Mouse (Mus musculus): ENCODE results near the gene Syt2.

The Syt2 gene

DNA sequence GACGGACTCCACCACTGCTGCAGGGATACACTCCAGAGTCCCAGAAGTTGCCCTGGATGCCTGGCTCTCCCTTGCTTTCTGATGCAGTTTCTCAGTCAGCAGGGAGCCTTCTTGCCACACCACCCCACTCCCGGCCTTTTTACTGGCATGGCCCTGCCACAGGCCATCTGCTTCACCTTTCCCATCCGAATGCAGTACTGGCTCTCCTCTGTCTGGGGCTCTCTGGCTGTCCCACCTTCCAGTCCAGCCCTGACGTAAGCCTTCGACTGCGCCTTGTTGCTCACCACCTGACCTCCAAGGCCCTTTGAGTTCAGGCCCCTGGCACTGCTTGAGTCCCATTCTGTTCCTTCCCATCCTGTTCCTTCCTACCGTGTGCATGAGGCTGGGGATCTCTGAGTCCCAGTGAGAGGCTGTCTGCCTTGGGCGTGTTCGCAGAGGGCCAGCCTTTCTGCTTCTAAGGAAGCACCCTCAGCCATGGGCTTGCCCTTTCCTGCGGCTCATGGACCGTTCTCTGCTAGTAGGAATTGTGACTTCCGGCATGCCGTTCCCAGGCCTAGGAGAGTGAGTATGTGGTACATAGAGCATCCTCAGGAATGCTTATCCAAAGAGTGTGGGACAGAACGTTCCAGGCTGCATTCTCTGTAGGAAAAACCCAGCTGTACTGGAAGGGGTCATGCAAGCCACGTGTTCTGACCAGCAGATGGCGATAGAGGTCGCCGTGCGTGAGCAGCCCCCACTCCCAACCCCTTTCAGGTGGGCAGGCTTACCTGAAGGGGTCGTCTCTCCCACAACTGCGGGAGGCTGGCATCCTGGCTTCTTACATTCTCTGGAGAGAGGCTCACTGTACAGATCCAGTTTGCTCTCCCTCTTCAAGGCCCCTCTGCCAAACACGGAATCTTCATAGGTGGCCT lies 58.2 kb downstream of the Syt2 start:
- peak; percentile 24 for DNase-seq (ENCODE audit: low spot score)

DNA sequence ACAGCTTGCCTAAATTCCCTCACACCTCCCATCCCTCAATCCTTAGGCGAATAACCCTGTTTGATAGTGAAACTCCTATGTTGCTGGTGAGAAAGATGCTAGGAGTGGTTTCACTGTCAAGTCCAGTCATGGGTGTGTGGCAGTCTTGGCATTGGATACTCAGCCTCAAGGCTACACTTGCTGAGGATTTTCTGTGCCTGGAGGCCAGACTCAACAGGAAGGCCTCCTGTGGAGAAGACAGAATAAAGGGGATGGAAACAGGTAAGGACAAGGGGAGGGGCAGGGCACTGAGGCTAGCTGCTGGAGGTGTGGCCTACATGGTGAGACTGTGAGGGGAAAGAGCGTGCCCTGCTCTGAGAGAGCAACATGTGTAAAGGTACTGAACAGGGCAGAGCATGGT lies 60.1 kb downstream of the Syt2 start:
- DNase-seq (ENCODE audit: low spot score): no peak

DNA sequence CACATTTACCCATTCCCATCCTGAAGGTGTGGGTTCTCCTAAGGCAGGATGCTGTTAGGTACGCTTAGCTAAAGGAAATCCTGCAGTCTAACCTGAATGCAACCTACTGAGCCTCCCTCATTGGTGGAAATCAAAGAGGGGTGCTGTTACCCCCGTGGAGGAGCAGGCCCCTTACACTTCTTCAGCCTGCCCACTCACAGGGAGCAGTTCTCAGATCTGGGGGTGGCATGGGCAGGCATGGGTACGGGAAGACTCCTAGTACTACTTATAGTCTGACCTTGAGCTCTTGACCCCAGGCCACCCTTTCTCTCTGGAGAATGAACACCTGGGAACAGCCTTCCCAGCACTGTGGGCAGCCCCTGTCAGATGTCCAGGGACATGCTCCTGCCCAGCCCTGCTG lies 61.0 kb downstream of the Syt2 start:
- no peak for DNase-seq (ENCODE audit: low spot score)

DNA sequence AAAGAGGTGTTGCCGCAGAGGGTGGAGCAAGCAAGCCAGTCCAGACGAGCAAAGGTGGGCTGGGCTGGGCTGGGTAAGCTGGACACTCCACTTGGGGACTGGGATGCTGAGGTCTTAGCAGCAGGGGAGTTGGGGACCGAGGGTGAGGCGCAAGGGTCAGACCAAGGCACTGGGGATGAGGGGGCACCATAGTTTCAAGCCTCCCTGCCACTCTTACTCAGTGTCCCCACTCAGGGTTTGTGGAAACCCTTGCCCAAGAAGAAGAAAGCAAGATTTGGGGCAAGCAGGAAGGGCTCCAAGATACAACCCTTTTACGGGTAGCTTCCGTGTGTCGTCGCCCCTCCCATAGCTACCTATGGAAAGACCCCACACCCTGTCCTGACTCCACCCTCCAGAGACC lies 61.8 kb downstream of the Syt2 start:
- DNase-seq (ENCODE audit: low spot score): no peak

DNA sequence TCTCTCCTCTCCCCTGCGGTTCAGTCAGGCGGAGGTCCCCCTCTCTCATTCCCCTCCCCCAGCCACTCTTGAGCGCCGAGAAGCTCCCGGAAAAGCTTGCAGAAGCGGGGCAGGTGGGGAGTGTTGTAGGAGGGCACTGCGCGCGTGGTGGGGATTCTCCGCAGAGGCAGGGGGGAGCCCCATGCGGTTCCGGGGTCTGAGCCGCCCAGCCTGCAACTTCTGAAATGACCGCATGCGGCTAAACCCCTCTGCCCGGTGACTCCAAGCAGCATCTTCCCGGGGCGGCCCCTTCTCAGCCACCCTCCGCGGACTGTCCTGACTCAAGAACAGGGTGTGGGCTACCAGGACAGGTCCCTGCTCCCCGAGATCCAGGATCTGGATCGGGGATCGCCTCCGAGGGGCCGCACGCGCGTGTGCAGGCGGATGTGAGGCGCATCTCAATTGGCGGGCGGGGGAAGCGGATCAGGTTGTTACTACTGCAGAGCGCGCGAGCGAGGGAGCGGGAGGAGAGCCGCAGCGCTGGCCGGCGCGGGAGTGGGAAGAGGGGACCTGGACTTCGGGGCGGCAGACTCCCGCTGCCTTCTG lies 62.4 kb downstream of the Syt2 start:
- DNase-seq (ENCODE audit: low spot score): no peak

DNA sequence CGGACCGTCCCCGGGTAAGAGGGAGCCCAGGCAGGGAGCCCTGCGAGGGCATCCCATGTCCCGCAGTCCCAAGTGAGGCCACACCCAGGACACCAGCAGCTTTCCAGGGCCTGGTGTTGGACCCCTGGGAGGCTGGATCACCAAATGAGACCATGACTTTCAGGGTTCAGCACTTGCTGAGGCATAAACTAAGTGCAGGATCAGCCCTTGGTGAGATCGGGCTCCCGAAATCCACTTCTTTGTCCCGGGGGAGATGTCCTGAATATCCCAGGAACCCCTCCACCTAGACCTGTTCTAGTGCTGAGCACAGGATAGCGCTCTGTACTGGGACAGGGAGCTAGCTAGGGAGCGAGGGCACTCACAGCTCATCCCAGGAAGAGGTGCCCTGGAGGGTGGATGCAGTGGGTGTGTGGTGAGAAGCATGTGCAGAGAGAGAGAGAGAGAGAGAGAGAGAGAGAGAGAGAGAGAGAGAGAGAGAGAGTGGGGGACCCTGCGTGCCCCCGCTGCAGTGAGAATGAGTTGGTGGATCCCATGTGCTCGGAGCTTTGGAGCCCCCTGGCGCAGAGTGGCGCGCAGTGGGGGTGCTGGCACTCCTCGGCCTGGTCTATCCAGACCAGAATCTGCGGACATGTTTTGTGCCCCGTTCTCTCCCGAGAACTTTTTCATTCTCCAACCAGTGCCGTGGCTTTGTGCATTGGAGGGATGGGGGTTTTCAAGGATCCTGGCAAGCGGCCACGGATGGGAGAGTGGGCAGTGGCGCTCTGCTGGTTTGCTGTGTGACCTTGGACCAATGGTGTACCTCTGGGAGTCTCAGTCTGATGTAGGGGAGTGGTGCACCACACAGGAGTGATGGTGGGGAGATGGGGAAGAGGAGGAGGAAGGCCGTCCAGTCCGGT lies 63.2 kb downstream of the Syt2 start:
- no peak for DNase-seq (ENCODE audit: low spot score)

DNA sequence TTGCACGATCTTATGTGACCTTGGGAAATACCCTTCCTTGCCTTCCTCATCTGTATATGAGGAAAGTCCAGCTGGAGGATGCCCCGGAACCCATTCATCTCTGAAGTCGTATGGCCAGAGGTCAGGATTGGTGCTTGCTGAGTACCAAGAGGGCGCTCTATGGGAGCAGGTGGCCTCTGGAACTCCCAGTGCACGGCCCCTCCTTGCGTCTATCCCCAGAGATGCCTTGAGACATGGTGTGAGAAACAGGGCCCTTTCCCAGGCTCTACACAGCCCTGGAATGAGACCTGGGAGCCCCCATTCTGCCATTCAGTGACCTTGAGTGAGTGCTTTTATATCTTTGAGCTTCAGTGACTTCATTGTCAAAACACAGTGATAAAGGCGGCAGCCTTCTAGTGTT lies 64.6 kb downstream of the Syt2 start:
- no peak for DNase-seq (ENCODE audit: low spot score)

DNA sequence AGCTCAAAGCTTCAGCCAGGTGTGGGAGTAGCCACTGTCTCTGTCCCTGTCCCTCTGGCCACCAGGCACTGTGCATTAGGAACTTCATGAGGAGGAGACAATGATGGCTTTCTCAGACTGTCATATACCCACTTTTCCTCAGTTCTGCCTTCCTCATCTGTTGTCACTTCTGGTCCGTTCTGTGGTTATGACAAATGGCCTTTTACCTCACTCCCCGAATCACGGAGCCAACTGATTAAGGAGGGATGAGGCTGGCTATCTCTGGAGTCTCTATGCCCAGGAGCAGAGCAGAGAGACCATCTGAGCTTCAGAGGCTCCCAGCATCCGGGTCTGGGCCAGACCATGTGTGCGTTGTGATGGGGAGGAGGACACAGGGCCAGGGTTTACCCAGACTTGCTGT lies 65.2 kb downstream of the Syt2 start:
- DNase-seq (ENCODE audit: low spot score): no peak

DNA sequence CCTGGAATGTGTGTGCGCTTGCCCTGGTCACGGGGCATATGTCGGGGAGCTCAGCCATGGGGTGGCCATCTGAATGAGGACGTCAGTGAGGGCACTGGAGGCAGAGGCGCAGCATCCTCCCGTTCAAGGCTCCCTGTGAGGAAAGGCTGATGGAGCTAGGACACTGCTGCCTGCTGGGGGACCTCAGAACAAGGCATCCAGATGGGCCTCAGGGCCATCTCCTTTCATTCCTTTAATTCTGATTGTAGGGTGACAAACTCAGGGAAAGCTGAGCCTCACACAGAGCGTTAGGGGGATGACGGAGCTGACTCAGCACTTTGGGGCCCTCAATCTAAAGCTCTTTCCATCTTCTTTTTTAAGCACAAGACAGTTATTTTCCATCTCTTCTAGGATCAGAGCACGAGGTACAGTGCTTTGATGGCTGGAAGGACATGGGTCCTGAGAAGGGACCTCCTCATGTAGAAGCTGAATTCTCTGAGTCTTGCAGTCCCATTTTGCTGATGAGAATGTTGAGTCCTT lies 66.4 kb downstream of the Syt2 start:
- DNase-seq (ENCODE audit: low spot score): no peak

DNA sequence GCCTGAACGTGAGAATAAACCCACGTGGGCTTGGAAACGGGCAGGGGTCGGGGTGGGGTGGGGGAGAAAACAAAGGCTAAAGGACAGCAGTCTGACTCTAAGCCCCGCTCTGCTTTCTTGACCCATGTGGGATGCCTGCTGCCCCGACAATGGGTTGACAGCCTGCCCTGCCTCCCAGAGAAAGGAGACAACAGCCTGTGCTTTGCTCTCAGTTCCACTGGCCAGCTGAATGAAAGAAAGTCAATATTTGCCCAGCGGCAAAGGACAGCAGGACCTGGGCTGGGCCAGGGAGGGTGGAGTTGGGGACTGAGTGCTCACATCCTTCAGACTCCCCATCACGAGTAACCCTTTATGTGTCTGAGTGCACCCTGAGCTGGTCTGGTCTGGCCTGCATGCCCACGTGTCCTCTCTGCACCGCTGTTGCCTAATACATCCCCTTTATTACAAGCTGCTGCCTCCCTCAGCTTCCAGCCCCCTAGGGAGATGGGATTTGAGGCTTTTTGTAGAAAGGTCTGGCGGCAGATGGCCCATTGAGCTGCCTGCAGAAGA lies 67.0 kb downstream of the Syt2 start:
- peak; percentile 56 for DNase-seq (ENCODE audit: low spot score)

DNA sequence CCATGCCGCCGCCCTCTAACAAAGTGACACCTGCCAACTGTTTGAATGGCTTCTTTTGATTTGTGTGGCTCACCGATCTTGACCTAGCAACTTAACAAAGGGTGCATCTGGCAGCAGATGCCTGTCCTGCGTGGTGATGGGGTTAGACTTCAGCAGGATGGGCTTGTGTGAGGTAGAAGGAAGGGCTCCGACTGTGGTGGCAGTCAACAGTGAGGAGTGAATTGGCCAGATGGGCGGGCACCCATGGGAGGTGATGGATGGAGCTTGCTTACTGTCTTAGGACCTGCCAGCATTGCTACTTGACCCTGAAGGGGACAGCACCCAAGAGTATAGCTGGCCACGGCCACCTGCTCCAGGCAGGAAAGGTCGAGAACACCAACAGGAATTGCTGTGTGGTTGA lies 67.7 kb downstream of the Syt2 start:
- DNase-seq (ENCODE audit: low spot score): no peak

DNA sequence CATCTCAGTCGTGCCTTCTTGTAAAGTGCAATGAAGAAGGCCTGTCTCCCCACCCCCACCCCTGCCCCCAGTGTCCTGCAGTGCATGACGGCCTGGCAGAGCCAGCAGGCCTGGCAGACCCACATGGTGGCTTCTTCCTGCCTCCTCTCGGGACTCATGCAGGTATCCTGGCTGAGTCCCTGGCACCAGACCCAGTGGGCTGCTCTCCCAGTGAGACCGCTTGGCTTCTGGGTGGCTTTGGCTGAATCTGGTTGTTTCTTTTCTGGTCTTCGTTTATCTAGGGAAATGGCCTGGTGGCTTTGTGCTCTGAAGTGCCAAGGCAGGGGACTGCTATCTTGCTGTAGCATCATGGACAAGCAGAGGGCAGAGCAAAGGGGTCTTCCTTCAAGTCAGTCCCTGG lies 68.6 kb downstream of the Syt2 start:
- DNase-seq (ENCODE audit: low spot score): no peak

DNA sequence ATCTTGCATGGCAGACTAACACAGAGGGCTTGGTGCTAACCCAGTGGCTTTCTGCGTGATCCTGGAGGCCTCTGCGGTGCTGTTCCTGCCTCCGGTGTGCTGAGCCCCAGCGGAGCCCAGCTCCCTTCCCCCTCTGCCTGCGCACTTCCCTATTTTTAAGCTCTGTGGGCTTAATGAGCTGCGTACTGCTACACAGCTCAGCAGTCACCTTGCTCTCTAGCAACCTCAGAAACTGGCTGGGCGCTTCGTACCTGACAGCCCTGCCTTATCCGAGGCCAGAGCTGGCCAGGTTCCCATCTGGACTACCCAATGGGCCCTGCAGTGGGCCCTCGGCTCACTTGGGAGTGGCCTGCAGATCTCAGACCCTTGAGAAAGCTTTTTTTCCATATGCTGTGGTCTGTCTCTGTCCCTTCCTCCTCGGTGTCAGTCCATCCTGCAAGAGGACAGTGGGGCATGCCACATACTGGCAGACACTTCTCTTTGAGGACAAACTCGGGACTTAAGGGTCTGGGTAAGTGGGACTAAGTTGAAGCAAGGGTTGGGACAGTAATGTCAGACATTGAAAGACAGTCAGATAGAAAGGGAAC lies 73.3 kb downstream of the Syt2 start:
- no peak for DNase-seq (ENCODE audit: low spot score)

DNA sequence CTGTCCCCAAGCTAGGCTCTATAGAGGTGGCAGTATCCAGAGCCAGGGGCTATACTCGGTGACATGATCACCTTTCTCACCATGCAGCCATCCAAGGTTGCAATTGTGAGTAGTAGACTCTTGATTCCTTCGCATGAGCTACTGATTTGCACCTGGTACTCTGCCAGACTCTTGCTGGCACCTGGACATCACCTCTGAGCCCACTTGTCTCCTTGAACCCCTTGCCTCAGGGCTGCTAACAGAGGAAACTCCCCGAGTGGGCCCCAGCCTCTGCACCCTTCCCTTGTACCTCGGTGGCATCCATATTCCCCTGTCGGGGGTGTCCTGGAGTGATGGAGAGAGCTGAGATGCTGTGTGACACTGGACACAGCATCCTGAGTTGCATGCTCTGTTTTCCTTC lies 75.0 kb downstream of the Syt2 start:
- DNase-seq (ENCODE audit: low spot score): no peak

DNA sequence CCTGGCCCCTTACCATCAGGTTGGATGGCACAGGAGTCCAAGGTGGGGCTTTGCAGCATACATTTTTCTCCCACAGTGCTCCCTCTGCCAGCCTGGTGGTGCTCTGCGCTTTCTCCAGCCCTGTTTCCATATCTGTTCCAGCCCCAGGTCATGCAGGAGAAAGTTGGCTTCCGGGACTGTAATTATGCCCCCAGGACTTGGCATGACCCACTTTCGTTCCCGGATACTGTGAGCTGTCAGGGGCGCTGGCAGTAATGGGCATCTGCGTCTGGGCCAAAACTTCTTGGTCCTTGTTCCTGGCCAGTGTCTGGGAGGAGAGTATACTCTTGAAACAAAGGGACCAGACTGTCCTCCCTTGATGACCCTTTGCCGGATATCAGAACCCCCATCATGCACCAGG lies 76.4 kb downstream of the Syt2 start:
- no peak for DNase-seq (ENCODE audit: low spot score)

DNA sequence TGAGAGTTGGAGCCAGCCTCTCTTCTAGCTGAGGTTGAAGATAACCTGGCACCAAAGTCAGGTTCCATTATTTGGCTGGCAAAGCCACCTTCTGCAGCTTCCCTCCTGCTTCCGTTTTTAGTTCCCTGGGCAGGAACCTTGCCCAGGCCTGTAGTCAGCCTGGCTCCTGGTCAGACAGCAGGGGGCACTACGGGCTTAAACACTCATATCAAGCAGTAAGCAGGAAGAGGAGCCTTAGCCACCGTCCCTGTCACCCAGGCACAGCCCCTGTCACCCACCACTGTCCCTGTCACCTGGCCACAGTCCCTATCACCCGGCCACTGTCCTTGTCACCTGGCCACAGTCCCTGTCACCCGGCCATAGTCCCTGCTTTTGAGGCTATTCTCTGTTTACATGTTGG lies 78.8 kb downstream of the Syt2 start:
- peak; percentile 42 for DNase-seq (ENCODE audit: low spot score)

DNA sequence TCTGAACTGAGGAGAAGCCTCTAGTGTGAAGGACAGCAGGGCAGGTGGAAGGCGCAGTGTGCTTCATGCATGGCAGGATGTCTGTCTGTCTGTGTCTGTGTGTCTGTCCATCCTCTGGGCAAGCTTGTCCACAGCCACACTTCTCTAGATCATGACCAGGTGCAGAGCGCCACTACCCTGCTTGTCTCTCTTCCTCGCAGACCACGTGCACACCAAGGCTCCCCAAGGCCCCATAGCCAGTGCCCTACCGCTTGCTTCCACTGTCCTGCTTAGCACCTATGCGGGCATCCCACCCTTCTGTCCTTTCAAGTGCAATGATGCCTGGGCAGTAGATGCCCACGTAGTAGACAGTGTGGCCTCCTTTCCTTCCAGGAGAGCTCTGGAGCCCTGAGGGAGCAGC lies 80.0 kb downstream of the Syt2 start:
- no peak for DNase-seq (ENCODE audit: low spot score)

DNA sequence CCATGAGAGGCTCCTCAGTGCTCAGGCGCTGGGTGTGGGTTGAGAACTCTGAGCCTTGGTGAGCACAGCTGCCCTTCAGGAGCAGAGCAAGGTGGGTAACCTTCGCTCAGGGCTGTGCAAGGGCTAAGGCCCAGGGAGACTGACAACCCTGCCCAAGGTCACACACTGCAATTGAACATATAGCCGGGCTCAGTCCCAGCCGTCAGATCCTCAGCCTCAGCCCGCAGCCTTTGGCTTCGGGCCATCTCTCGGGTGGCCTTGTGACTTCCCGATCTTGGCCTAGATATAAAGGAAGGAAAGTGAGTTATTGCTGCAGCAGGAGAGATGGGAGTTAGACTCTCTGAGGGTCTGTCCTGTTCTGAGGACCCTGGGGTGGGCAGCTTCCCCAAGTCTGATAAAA lies 80.8 kb downstream of the Syt2 start:
- no peak for DNase-seq (ENCODE audit: low spot score)

DNA sequence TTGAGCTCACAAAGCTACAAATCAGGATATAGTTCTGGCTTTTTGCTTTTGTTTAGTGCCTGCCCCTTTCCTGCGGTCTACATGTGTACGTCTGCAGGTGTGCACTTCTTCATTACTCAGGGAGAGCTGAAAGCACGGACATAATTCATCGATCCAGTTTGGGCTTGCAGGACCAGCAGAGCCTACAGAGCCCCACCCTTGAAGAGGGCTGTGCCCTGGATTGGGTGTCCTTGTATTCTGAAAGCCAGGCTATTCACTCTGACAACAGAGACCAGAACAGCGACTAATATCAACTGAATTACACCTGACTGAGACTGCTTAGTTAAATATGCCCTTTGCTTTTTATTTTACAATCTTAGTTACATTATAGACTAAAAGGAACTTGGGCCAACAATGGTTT lies 87.2 kb downstream of the Syt2 start:
- DNase-seq (ENCODE audit: low spot score): no peak

DNA sequence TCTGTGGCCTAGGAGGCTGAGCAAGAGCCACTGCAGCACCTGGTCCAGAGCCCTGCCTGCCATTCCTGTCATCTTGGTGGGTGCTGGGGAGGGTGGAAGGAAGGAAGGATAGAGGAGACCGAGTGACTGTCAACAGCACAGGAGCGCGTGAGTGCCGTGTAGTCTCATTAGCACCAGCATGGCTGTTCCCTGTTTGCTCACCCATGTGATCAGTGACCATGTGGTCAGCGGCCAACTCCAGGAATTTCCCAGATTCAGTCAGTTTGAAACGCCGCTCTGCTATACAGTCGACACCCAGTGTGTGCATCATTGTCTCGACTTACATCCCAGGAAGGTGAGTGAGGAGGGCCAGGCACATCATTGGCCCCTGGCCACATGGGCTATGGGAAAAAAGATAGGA lies 91.0 kb downstream of the Syt2 start:
- no peak for DNase-seq (ENCODE audit: low spot score)

DNA sequence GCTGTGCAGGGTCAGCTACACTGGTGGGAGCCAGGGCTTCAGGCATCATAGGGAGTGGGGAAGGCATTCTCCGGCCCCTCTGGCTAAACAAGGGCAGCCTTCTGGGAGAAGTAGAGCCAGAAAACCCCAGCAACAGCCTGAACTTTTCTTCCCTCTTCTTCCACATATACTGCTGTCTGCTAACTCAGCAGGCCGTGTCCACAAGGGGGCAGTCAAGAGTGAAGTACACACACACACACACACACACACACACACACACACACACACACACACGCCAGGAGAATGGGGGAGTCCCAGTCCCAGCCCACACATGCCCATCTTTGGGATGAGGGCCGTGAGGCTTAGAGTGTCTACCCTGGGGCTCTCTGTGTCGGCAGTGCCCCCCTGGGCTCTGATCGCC lies 95.0 kb downstream of the Syt2 start:
- DNase-seq (ENCODE audit: low spot score): no peak
